8 mouse cellular contexts compared by ENCODE assay signal in genomic region chr1:34060446-34060845, GRCm38 (mm10).
DNase-seq lines count a peak whose midpoint lies in the region; ATAC-seq and TF ChIP-seq lines count a peak whose summit lies in the region.

No protein-coding gene starts in this region.

- no peaks in the 10 kb centered on the region for H3K4me1 ChIP-seq in embryonic facial prominence, embryonic 11.5 days (ENCODE audit: control insufficient read depth, insufficient read depth, low read length)
- H3K4me1 ChIP-seq in hindbrain, embryonic 13.5 days (replicated peaks), result peaks cover 39% of the 10 kb centered on the region

- H3K9me3 ChIP-seq in embryonic facial prominence, embryonic 11.5 days (replicated peaks; ENCODE audit: control insufficient read depth, low read length), result no peaks in the 10 kb centered on the region
- no peaks in the 10 kb centered on the region for H3K9me3 ChIP-seq in hindbrain, embryonic 13.5 days

- no peaks in the 10 kb centered on the region for H3K27me3 ChIP-seq in embryonic facial prominence, embryonic 11.5 days (ENCODE audit: control insufficient read depth, insufficient read depth, low read length)
- H3K27me3 ChIP-seq in hindbrain, embryonic 13.5 days, result no peaks in the 10 kb centered on the region

- no peak overlapping the region for H3K4me2 ChIP-seq in embryonic facial prominence, embryonic 11.5 days (ENCODE audit: low read depth, low read length)
- H3K4me2 ChIP-seq in hindbrain, embryonic 13.5 days, result peak overlapping the region; percentile 34

- peak; percentile 59; the same call in 1 of the 2 replicates for ATAC-seq in embryonic facial prominence, embryonic 11.5 days (replicated peaks; ENCODE audit: insufficient number of reproducible peaks, low FRiP score, low TSS enrichment, low read depth)
- peak; percentile 70 for ATAC-seq in hindbrain, embryonic 13.5 days (ENCODE audit: low FRiP score)
- ATAC-seq in monocyte, adult 5-6 weeks (replicated peaks; ENCODE audit: insufficient number of reproducible peaks, low FRiP score, low TSS enrichment, poor library complexity, severe bottlenecking), result no peak

- no peak overlapping the region for H3K9ac ChIP-seq in embryonic facial prominence, embryonic 11.5 days (replicated peaks; ENCODE audit: low read length)
- peak overlapping the region; percentile 24; the same call in 1 of the 2 replicates for H3K9ac ChIP-seq in hindbrain, embryonic 13.5 days

- H3K36me3 ChIP-seq in embryonic facial prominence, embryonic 11.5 days (replicated peaks; ENCODE audit: control insufficient read depth, insufficient read depth, low read depth, low read length), result no peaks in the 10 kb centered on the region; the same call in 1 of the 2 replicates
- no peaks in the 10 kb centered on the region for H3K36me3 ChIP-seq in hindbrain, embryonic 13.5 days

- peak overlapping the region; percentile 29; the same call in 1 of the 2 replicates for H3K27ac ChIP-seq in left cerebral cortex, adult 2 months
- H3K27ac ChIP-seq in embryonic facial prominence, embryonic 11.5 days (replicated peaks; ENCODE audit: low read depth, low read length), result no peak overlapping the region
- H3K27ac ChIP-seq in hindbrain, embryonic 13.5 days, result peak overlapping the region; percentile 69

- intact Hi-C loops in left cerebral cortex, adult 2 months (cut with DNase I), result loop anchor here (5.0 kb wide), 2 partner anchors 42 to 53 kb away; no protein-coding TSS in a partner anchor

- TF ChIP-seq CTCF in left cerebral cortex, adult 2 months (IDR thresholded peaks at IDR 0.05), result no peak

- DNase-seq in left cerebral cortex, adult 2 months (ENCODE audit: extremely low spot score in 1 of 2, low spot score in 2 of 2), result no peak
- DNase-seq in left cerebral cortex, adult 8-10 months (ENCODE audit: low spot score in 2 of 2), result no peak
- DNase-seq in embryonic facial prominence, embryonic 11.5 days (ENCODE audit: low spot score), result peak; percentile 59
- DNase-seq in mesoderm, embryonic 11.5 days (ENCODE audit: low read depth, low spot score), result peak; percentile 59
- DNase-seq in frontal cortex, postnatal 25 days (ENCODE audit: low spot score in 2 of 2), result no peak
- no peak for DNase-seq in thymus, postnatal 14 days

- 9% methylated on average over 6 of the region's 6 CpGs for WGBS in embryonic facial prominence, embryonic 11.5 days
- WGBS in hindbrain, embryonic 13.5 days, result 3% methylated on average over 6 of the region's 6 CpGs

- H3K4me3 ChIP-seq in left cerebral cortex, adult 2 months, result no peak overlapping the region
- H3K4me3 ChIP-seq in embryonic facial prominence, embryonic 11.5 days (ENCODE audit: low read depth, low read length), result no peak overlapping the region
- no peak overlapping the region for H3K4me3 ChIP-seq in hindbrain, embryonic 13.5 days

Comparison
In these comparisons a context has a peak if more than half of its experiments do, and no peak if none do; other contexts are left out.
1. DNase-seq: peak in embryonic facial prominence, embryonic 11.5 days (single experiment) and mesoderm, embryonic 11.5 days (single experiment); none in left cerebral cortex, adult 2 months (0 of 2), left cerebral cortex, adult 8-10 months (0 of 2), frontal cortex, postnatal 25 days (0 of 2) and thymus, postnatal 14 days (single experiment).